ENCODE assay signal across 10 mouse cellular contexts in the genomic region with DNA sequence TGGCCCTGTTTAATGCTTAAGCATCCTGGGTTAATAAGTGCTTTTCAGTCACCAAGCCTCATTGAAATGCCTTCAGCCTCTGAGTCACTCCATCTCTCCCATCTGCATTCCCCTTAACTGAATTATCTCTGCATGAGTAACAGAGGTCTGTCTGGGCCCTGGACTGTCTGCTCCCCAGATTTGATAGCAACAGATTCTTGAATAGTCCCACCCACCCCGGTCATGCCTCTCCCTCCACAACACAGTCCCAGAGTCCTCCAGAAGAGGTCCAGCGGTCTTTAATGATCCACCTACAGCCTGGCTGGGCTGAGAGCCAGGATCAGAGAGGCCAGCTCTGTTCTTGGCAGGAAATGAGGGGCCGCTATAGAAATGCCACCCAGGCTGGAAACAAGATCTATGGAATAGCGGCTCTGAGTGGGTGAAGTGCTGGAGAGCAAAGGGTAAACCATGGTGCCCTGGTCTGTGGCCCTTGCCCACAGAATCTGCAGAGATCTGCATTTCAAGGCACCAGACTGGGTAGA.
DNase-seq lines count a peak whose midpoint lies in the region; ATAC-seq and TF ChIP-seq lines count a peak whose summit lies in the region.
"Had no signal": no experiment of that assay in that cellular context is flagged by ENCODE, and none has a peak within 500 bp of the region (broad histone marks: within the 10 kb centered on the region; RNA-seq: fewer than 3 reads in every experiment).

No protein-coding gene starts in this region.

- H3K4me2 ChIP-seq in heart, postnatal 0 days (ENCODE audit: low read depth, low read length) = no peak overlapping the region
- H3K4me2 ChIP-seq in limb, embryonic 11.5 days (ENCODE audit: low read depth, severe bottlenecking) = no peak overlapping the region
- H3K4me2 ChIP-seq: liver, embryonic 13.5 days had no signal

- ATAC-seq in Patski = peak; percentile 90
- peak; percentile 86 for ATAC-seq in heart, postnatal 0 days (ENCODE audit: insufficient read depth, low read depth)
- no peak for ATAC-seq in limb, embryonic 11.5 days (ENCODE audit: insufficient number of reproducible peaks, low FRiP score, low TSS enrichment, low read depth)

- in situ Hi-C loops in Patski (cut with MboI; ENCODE audit: low pct_unique_long_range_greater_than_20kb) = loop anchor here (5.0 to 10.0 kb wide), 4 partner anchors 47 to 399 kb away; a partner anchor contains a TSS

- H3K4me3 ChIP-seq in heart, postnatal 0 days (ENCODE audit: low read depth, low read length) = no peak overlapping the region
- H3K4me3 ChIP-seq in limb, embryonic 11.5 days (ENCODE audit: low read depth, low read length) = no peak overlapping the region
- H3K4me3 ChIP-seq: liver, embryonic 13.5 days had no signal

- no peaks in the 10 kb centered on the region for H3K36me3 ChIP-seq in heart, postnatal 0 days (replicated peaks; ENCODE audit: control insufficient read depth, insufficient read depth, low read length)
- H3K36me3 ChIP-seq in limb, embryonic 11.5 days (ENCODE audit: control insufficient read depth, insufficient read depth, low read length) = no peaks in the 10 kb centered on the region
- H3K36me3 ChIP-seq: G1E; liver, embryonic 13.5 days had no signal

- no peaks in the 10 kb centered on the region for H3K27me3 ChIP-seq in Patski
- no peaks in the 10 kb centered on the region for H3K27me3 ChIP-seq in heart, postnatal 0 days (ENCODE audit: control insufficient read depth, insufficient read depth, low read length)
- no peaks in the 10 kb centered on the region for H3K27me3 ChIP-seq in limb, embryonic 11.5 days (ENCODE audit: control insufficient read depth, insufficient read depth, low read length)
- H3K27me3 ChIP-seq: liver, embryonic 13.5 days had no signal

- POLR2A ChIA-PET in Patski (lab: Charles Lee) = no interaction called here

- H3K9ac ChIP-seq in heart, postnatal 0 days (replicated peaks; ENCODE audit: low read depth, low read length) = peak overlapping the region; percentile 34; the same call in 1 of the 2 replicates
- no peak overlapping the region for H3K9ac ChIP-seq in limb, embryonic 11.5 days (ENCODE audit: low read length)
- H3K9ac ChIP-seq: liver, embryonic 13.5 days had no signal

- peak overlapping the region; percentile 82 for H3K27ac ChIP-seq in heart, postnatal 0 days (ENCODE audit: low read depth)
- H3K27ac ChIP-seq in limb, embryonic 11.5 days (replicated peaks; ENCODE audit: low read depth, low read length) = no peak overlapping the region
- H3K27ac ChIP-seq: liver, embryonic 13.5 days had no signal

- intact Hi-C loops in gastrocnemius, postnatal 36 days (cut with DNase I) = no loop called here

- DNase-seq in heart, adult 8-10 months (ENCODE audit: low spot score) = peak; percentile 8
- no peak for DNase-seq in heart, adult 9 months (ENCODE audit: low spot score in 2 of 2)
- peak; percentile 87 for DNase-seq in Patski (ENCODE audit: low read depth, low spot score)
- DNase-seq in heart, postnatal 0 days (ENCODE audit: low spot score) = peak; percentile 40
- DNase-seq in limb, embryonic 11.5 days (ENCODE audit: low spot score) = peak; percentile 25
- no peak for DNase-seq in spleen, postnatal 36 days (ENCODE audit: low spot score in 2 of 2)
- no peak for DNase-seq in gastrocnemius, postnatal 36 days
- DNase-seq in cerebellum, adult 11 months = no peak
- DNase-seq: liver, embryonic 13.5 days had no signal

- no peaks in the 10 kb centered on the region for H3K9me3 ChIP-seq in heart, postnatal 0 days (replicated peaks; ENCODE audit: control insufficient read depth, low read length)
- no peaks in the 10 kb centered on the region for H3K9me3 ChIP-seq in limb, embryonic 11.5 days (ENCODE audit: control insufficient read depth, low read length)
- H3K9me3 ChIP-seq: liver, embryonic 13.5 days had no signal

- peaks cover 21% of the 10 kb centered on the region for H3K4me1 ChIP-seq in heart, postnatal 0 days (ENCODE audit: control insufficient read depth, insufficient read depth)
- H3K4me1 ChIP-seq in limb, embryonic 11.5 days (ENCODE audit: control insufficient read depth, insufficient read depth, low read length) = 0 out of 2 replicates have a peak, but pooled peaks cover 2% of the 10 kb centered on the region
- H3K4me1 ChIP-seq: liver, embryonic 13.5 days had no signal

- TF ChIP-seq EP300 in heart, postnatal 0 days (IDR thresholded peaks at IDR 0.05; ENCODE audit: low read depth) = no peak

- CTCF ChIA-PET in Patski (lab: Charles Lee) = interaction anchor here (1.2 kb wide), 1 partner anchor 211 kb away, joined by 3 read pairs; no protein-coding TSS in a partner anchor

- 5% methylated on average over 4 of the region's 4 CpGs for WGBS in heart, postnatal 0 days
- 46% methylated on average over 4 of the region's 4 CpGs for WGBS in limb, embryonic 11.5 days

- TF ChIP-seq CTCF in Patski (IDR thresholded peaks at IDR 0.05) = no peak
- peak; percentile 26; the same call in 1 of the 2 replicates for TF ChIP-seq CTCF in heart, postnatal 0 days (IDR thresholded peaks at IDR 0.05; ENCODE audit: low read depth)

Comparison
In these comparisons a context has a peak if more than half of its experiments do, and no peak if none do; other contexts are left out.
1. DNase-seq: peak in heart, adult 8-10 months (single experiment), Patski (single experiment), heart, postnatal 0 days (single experiment) and limb, embryonic 11.5 days (single experiment); none in heart, adult 9 months (0 of 2), spleen, postnatal 36 days (0 of 2), gastrocnemius, postnatal 36 days (0 of 2) and cerebellum, adult 11 months (single experiment).